Mouse (Mus musculus): Measurements from ENCODE around the gene Sirt3. TPM values are rescaled to one million over a fixed set of nuclear protein-coding genes. Genes with fewer than 3 reads are reported as not detected.

The Sirt3 gene
- polyA plus RNA-seq, 1 experiment from 2014 or later: 19.9 TPM

DNA sequence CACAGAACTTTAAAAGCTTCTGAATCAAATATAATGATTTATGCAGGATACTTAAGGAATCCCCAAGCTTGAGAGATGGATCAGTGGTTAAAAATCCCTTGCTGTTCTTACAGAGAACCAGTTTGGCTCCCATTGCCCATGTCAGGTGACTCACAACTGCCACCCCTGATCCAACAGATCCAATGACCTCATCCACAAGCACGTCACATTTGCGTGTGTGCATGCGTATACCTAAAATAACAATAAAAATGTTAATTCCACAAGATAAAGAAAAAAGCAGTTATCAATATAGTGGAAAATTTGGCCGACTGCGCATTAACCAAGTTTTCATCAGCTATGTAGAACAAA lies 60.8 kb downstream of the Sirt3 start:
- Histone ChIP-seq H3K27ac (ENCODE audit: low read depth, low read length) (no peak overlapping the region), H3K4me3 (ENCODE audit: low read depth, low read length) (peak overlapping the region; percentile 40), H3K4me2 (peak overlapping the region; percentile 63), H3K27me3 (replicated peaks; ENCODE audit: control insufficient read depth, insufficient read depth, low read length) (no peaks in the 10 kb centered on the region), H3K4me1 (replicated peaks; ENCODE audit: control insufficient read depth, insufficient read depth, low read length) (no peaks in the 10 kb centered on the region), H3K9ac (ENCODE audit: low read depth, low read length) (no peak overlapping the region), H3K9me3 (ENCODE audit: control insufficient read depth, low read length) (no peaks in the 10 kb centered on the region), H3K36me3 (ENCODE audit: control insufficient read depth, insufficient read depth, low read length) (no peaks in the 10 kb centered on the region)
- DNase-seq (ENCODE audit: low spot score) (no peak), ATAC-seq (replicated peaks; ENCODE audit: low FRiP score) (peak; percentile 23; the same call in 1 of the 2 replicates)
- 66% methylated on average over 5 of the region's 5 CpGs for WGBS

DNA sequence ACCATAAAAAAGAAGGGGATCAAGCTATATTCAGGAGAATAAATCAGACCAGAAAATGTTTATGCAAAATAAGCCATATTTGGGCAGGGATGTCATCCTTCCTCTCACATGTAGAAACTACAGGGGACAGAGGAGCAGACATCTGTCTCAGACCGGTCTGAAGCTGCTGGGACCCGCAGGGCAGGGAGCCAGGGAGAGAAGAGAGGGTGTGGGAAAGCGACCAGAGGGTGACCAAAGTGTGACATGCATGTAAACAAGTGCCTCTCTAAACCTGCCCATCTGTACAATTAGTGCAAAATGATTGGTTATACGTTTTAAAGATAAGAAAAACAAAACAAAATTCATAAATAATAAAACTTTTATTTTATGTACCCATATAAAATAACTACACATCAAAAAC lies 61.9 kb downstream of the Sirt3 start:
- DNase-seq (ENCODE audit: low spot score) (peak; percentile 15), ATAC-seq (replicated peaks; ENCODE audit: low FRiP score) (no peak; the same call in 1 of the 2 replicates)
- no peak overlapping the region for H3K4me3 ChIP-seq (ENCODE audit: low read depth, low read length)
- no peaks in the 10 kb centered on the region for H3K9me3 ChIP-seq (ENCODE audit: control insufficient read depth, low read length)
- H3K27ac ChIP-seq (ENCODE audit: low read depth, low read length): no peak overlapping the region
- WGBS: 82% methylated on average over 4 of the region's 4 CpGs
- no peaks in the 10 kb centered on the region for H3K4me1 ChIP-seq (replicated peaks; ENCODE audit: control insufficient read depth, insufficient read depth, low read length)
- H3K4me2 ChIP-seq: no peak overlapping the region
- H3K36me3 ChIP-seq (ENCODE audit: control insufficient read depth, insufficient read depth, low read length): no peaks in the 10 kb centered on the region
- no peak overlapping the region for H3K9ac ChIP-seq (ENCODE audit: low read depth, low read length)
- H3K27me3 ChIP-seq (replicated peaks; ENCODE audit: control insufficient read depth, insufficient read depth, low read length): no peaks in the 10 kb centered on the region

Other genes with a start within 250 kb of the Sirt3 start
- gene Olfr53, start 235.9 kb downstream of the Sirt3 start, polyA plus RNA-seq (2014; fragmentation: Nextera tagmentation; extraction: Ambion mirVana): not detected in 2 replicates
- not detected in 2 replicates for gene Olfr539, start 222.4 kb downstream of the Sirt3 start, polyA plus RNA-seq (2014; fragmentation: Nextera tagmentation; extraction: Ambion mirVana)
- gene Olfr45, start 200.4 kb downstream of the Sirt3 start, polyA plus RNA-seq (2014; fragmentation: Nextera tagmentation; extraction: Ambion mirVana): not detected in 2 replicates
- not detected in 2 replicates for gene Olfr541, start 185.0 kb downstream of the Sirt3 start, polyA plus RNA-seq (2014; fragmentation: Nextera tagmentation; extraction: Ambion mirVana)
- not detected in 2 replicates for gene Cyp2e1, start 118.6 kb downstream of the Sirt3 start, polyA plus RNA-seq (2014; fragmentation: Nextera tagmentation; extraction: Ambion mirVana)
- 0.58 TPM in 1 of 2 replicates, not detected in the other for gene Syce1, start 94.5 kb downstream of the Sirt3 start, polyA plus RNA-seq (2014; fragmentation: Nextera tagmentation; extraction: Ambion mirVana)
- gene Zfp941, start 60.1 kb downstream of the Sirt3 start, polyA plus RNA-seq (2014; fragmentation: Nextera tagmentation; extraction: Ambion mirVana): 0.63 and 0.96 TPM in 2 replicates
- gene Urah, start 47.3 kb downstream of the Sirt3 start, polyA plus RNA-seq (2014; fragmentation: Nextera tagmentation; extraction: Ambion mirVana): 2.7 and 3.7 TPM in 2 replicates
- not detected in 2 replicates for gene Scgb1c1, start 36.8 kb downstream of the Sirt3 start, polyA plus RNA-seq (2014; fragmentation: Nextera tagmentation; extraction: Ambion mirVana)
- gene Odf3, start 34.5 kb downstream of the Sirt3 start, polyA plus RNA-seq (2014; fragmentation: Nextera tagmentation; extraction: Ambion mirVana): not detected in 2 replicates
- gene Gm45785, start 26.0 kb downstream of the Sirt3 start, polyA plus RNA-seq (2014; fragmentation: Nextera tagmentation; extraction: Ambion mirVana): not detected in 2 replicates
- 44.3 and 45.4 TPM in 2 replicates for gene Ric8a, start 25.4 kb downstream of the Sirt3 start, polyA plus RNA-seq (2014; fragmentation: Nextera tagmentation; extraction: Ambion mirVana)
- 21.5 and 25.1 TPM in 2 replicates for gene Bet1l, start 24.7 kb downstream of the Sirt3 start, polyA plus RNA-seq (2014; fragmentation: Nextera tagmentation; extraction: Ambion mirVana)
- gene Psmd13, start 341 bp downstream of the Sirt3 start, polyA plus RNA-seq (2014; fragmentation: Nextera tagmentation; extraction: Ambion mirVana): 162 and 183 TPM in 2 replicates
- gene Cox8b, start 18.1 kb upstream of the Sirt3 start, polyA plus RNA-seq (2014; fragmentation: Nextera tagmentation; extraction: Ambion mirVana): 0.97 TPM in 1 of 2 replicates, not detected in the other
- gene Nlrp6, start 38.6 kb upstream of the Sirt3 start, polyA plus RNA-seq (2014; fragmentation: Nextera tagmentation; extraction: Ambion mirVana): 1.3 and 1.9 TPM in 2 replicates
- 13.1 and 13.2 TPM in 2 replicates for gene Pgghg, start 59.1 kb upstream of the Sirt3 start, polyA plus RNA-seq (2014; fragmentation: Nextera tagmentation; extraction: Ambion mirVana)
- gene Ifitm5, start 68.0 kb upstream of the Sirt3 start, polyA plus RNA-seq (2014; fragmentation: Nextera tagmentation; extraction: Ambion mirVana): 0.58 and 0.60 TPM in 2 replicates
- not detected in 2 replicates for gene Gm45717, start 73.6 kb upstream of the Sirt3 start, polyA plus RNA-seq (2014; fragmentation: Nextera tagmentation; extraction: Ambion mirVana)
- 478 and 500 TPM in 2 replicates for gene Ifitm2, start 73.7 kb upstream of the Sirt3 start, polyA plus RNA-seq (2014; fragmentation: Nextera tagmentation; extraction: Ambion mirVana)
- gene Ifitm1, start 84.9 kb upstream of the Sirt3 start, polyA plus RNA-seq (2014; fragmentation: Nextera tagmentation; extraction: Ambion mirVana): 32.7 and 33.5 TPM in 2 replicates
- 45.0 and 47.5 TPM in 2 replicates for gene Ifitm3, start 128.5 kb upstream of the Sirt3 start, polyA plus RNA-seq (2014; fragmentation: Nextera tagmentation; extraction: Ambion mirVana)
- gene Ifitm6, start 135.6 kb upstream of the Sirt3 start, polyA plus RNA-seq (2014; fragmentation: Nextera tagmentation; extraction: Ambion mirVana): 0.90 and 0.97 TPM in 2 replicates
- not detected in 2 replicates for gene Gm17387, start 146.8 kb upstream of the Sirt3 start, polyA plus RNA-seq (2014; fragmentation: Nextera tagmentation; extraction: Ambion mirVana)
- gene B4galnt4, start 178.8 kb upstream of the Sirt3 start, polyA plus RNA-seq (2014; fragmentation: Nextera tagmentation; extraction: Ambion mirVana): 3.4 and 4.7 TPM in 2 replicates
- gene Pkp3, start 195.9 kb upstream of the Sirt3 start, polyA plus RNA-seq (2014; fragmentation: Nextera tagmentation; extraction: Ambion mirVana): 1.9 and 2.7 TPM in 2 replicates
- gene Sigirr, start 218.3 kb upstream of the Sirt3 start, polyA plus RNA-seq (2014; fragmentation: Nextera tagmentation; extraction: Ambion mirVana): 21.4 and 23.5 TPM in 2 replicates
- 0.09 and 0.41 TPM in 2 replicates for gene Ano9, start 235.5 kb upstream of the Sirt3 start, polyA plus RNA-seq (2014; fragmentation: Nextera tagmentation; extraction: Ambion mirVana)
- gene Ptdss2, start 240.1 kb upstream of the Sirt3 start, polyA plus RNA-seq (2014; fragmentation: Nextera tagmentation; extraction: Ambion mirVana): 134 and 147 TPM in 2 replicates